Mouse (Mus musculus) kidney, postnatal 25 days (tissue): ENCODE results near the gene Gpank1.

Experiments
- DNase-seq, 2 experiments: peaks; one replicate each; pipeline ENCODE4 v3.0.0; 2021; ENCODE audit warnings: mixed read lengths in 2 of 2

The Gpank1 gene

DNA sequence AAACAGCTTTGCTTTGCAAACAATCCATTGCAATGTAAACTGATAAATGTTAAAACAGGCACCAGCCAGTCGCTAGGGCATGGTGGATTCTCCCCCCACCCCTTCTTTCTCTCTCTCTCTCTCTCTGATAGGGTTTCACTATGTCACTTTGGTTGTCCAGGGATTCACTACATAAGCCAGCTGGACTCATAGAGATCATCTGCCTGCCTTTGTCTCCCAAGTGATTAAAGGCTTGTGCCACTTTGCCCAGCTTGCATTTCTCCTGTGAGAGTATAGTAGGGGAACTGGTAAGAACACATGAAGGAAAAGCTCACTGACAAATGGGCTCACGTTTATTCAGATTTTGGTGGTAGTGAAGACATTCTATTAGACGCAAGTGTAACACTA lies 10.9 kb downstream of the Gpank1 start:
- no peak for DNase-seq

DNA sequence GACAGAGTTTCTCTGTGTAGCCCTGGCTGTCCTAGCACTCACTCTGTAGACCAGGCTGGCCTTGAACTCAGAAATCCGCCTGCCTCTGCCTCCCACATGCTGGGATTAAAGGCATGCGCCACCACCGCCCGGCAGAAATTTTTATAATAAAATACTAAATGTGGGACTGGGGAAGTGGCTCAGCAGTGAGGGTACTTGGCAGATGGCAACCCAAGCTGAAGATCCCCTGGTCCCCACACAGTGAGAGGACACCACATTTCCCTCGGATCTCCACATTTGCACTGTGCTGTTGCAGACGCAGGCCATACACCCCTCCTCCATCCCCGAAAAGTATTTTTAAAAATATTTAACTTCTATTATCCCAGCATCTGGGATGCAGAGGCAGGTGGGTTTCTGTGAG lies 12.3 kb downstream of the Gpank1 start:
- DNase-seq = no peak

DNA sequence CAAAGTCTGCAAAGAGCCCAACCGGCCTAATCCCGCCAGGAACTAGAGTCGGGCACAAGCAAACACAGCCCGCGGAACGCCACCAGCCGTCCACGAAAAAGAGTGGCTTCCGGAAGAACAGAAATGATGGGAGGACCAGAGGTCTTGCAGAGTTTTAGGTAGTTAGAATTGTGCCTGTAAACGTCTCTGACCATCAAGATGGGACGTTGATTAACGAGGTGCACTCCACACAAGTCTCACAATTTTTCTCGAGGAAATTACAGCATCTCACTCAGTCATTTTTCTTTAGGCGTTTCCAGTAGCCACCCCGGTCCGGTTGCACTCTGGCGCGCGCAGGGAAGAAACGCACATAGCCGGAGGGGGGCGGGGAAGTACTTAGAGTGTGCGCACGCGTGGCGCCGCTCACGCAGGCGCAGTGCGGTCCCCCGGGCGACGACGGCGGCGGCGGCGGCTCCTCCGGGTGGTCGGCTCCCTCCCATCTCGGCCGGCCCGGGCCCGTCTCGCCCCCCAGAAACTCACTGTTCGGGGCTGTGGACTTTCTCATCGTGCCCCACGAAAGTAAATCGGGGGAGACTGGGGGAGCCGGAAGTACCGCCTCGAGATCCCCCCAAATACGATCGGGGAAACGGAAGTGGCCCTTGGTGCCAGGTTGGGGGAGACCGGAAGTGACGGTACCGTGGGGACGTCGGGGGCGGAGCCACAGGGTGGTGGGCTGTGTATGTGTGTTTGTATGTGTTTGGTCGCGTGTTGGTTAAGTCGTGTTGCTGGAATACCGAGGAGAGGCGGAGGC lies 13.7 kb downstream of the Gpank1 start, which contains the start of gene Bag6:
Bag6 (plus strand) TSS at position 378 of the 790 bp plus-strand sequence.
- DNase-seq = peak; percentile 96

DNA sequence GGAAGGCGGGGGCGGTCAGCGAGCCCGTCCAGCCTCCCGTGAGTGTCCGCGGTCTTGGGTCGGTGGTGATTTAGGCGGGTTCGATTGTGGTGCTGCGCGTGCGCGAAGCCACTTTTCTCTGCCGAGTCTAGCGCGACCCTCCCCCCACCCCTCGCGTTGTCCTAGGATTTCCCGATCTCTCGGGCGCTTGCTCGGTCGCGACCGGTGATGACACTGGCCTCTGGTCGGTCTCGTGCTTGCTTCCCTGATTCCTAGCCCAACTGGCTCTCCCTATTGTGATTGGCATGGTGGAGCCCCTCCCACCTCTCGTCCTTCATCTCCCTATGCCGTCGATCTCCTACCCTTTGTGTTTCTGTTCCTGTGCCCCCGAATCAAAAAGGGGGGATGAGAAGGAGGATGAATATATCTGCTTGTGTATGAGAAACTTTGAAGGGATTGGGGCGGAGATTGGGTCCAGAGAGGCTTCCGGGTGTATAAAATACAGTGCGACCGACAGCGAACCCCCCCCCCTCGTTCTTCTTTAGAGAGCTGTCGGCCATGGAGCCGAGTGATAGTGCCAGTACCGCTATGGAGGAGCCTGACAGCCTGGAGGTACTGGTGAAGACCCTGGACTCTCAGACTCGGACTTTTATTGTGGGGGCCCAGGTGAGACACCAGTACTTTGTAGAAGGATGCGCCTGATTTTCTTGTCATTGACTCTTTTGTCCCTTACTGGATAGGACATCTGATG lies 14.5 kb downstream of the Gpank1 start:
- peak in 1 of 2 experiments; percentile 80 for DNase-seq

DNA sequence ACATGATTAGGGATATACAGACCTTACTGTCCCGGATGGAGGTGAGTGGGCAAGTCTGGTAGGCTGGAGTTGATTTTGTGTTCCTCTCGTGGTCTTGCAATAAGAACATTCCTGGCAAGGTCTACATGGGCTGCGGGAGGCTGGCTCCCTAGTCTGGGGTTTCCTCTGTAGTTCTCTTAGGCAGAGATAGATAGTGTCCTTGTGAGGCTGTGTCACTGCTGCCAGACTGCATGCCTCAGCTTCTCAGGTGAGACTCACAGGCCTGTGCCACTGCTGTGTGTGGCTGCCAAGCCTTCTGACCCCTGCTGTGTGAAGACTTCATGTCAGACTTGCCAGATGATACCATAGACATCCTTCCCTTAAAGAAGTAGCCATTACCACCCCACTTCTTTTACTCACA lies 18.0 kb downstream of the Gpank1 start:
- DNase-seq = no peak

DNA sequence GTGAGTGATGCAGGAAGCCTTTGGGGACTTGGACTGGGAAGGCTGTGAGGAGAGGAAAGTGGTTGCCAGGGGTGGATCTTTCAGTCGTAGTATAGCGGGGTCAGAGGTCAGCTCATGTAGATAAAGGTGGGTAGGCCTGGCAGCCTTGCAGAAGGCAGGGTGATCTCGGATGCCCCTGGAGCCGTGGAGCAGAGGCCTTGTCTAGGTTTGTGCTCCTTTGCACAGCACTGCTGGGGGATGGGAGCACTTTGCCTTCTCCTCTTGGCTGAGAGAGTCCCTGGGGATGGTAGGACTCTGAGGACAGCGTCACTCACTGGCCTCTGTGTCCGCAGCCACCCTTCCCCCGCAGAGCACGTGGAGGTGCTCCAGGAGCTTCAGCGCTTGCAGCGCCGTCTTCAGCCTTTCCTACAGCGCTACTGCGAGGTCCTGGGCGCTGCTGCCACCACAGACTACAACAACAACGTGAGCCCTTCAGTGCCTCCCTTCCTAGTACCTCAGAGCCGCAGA lies 19.3 kb downstream of the Gpank1 start:
- no peak for DNase-seq

DNA sequence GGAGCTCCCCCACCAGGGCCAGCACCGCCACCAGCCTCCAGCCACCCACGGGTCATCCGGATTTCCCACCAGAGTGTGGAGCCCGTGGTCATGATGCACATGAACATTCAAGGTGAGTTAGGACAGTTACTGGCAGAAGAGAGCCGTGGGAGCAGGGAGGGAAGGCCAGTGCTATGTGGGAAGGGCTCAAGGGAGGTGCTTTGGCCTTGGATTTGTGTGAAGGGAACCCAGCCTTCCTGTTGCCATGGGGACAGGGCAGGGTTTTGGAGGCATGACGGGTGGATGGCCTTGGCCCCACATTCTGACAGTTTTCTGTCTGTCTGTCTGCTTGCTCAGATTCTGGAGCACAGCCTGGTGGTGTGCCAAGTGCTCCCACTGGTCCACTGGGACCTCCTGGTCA lies 20.7 kb downstream of the Gpank1 start:
- no peak for DNase-seq

DNA sequence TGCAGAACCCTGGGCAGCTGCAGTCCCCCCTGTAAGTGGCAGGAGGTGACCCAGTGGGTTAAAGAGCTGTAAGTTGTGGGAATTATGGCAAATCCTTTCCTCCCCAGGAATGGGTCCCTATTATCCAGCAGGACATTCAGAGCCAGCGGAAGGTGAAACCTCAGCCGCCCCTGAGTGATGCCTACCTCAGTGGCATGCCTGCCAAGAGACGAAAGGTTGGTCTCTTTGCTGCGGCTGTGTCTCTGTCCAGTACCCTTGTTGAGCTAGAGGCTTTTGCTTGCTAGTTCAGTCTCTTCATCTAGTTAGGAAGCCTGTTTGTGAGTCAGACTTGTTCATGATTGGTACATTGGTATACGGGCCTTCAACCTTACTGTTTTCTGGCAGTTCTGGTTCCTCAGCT lies 24.9 kb downstream of the Gpank1 start:
- DNase-seq = no peak

DNA sequence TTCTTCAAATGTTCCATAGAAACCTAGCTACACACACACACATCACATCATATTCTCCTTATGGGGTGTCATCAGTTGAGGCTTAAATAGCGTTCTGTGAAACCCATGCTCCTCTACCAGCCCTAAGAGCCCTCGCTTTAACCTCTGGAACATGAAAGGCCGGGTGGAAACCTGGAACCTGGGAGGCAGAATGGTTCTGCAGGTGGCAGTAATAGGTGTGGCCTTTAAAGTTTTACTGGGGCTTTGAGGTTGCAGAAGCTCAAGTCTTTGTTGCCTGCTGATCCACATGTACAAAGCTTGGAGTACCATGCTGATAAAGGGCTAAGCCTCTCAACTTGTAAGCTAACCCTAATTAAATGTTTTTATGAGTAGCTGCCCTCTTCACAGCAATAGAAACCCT lies 26.1 kb downstream of the Gpank1 start:
- no peak for DNase-seq

DNA sequence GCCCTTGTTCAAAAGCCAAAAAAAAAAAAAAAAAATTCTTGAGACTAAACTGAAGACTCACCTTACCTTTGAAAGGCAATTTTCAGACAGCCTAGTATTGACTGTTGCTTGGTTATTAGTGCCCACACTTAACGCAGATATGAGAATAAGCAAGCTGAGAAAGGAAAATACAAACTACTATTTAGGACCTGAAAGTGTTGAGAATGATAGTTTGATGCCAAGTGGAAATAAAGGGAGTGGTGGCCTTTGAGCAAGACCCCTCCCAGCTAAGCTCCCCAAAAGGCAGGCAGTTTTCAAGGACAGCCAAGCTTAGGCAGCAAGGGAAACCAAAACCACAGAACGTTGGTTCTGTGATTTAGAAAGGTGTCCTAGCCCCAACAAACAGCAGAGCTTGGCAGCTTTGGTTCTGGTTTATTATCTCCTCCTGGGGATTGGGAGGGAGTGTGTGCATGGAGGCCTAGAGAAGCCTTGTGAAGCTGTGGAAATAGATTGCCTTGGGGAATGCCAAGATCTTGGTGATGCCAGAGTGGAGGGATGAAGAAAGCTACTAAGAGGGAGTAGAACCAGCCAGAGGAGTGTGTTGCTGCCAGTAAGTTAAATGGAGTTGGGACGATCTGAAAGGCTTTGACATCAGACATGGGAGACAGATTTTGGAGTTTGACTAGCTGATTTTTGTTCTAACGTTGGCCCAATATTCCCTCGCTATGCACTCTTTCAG lies 26.8 kb downstream of the Gpank1 start:
- DNase-seq = no peak

DNA sequence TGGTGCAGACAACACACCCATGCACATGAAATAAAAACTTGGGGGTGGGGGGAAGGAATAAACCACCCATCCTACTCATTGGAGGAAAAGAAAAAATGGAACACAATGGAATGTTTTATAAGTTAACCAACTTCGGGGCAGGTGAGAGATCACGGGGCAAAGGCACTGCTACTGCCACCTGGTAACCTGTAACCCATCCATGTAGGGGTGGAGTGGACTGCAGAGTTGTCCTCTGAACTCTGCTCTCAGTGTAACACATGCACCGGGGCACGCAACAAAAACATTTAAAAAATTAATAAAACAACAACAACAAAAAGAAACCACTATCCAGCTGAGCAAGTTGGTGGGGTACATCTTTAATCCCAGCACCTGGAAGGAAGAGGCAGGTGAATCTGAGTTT lies 30.9 kb downstream of the Gpank1 start:
- DNase-seq = no peak

DNA sequence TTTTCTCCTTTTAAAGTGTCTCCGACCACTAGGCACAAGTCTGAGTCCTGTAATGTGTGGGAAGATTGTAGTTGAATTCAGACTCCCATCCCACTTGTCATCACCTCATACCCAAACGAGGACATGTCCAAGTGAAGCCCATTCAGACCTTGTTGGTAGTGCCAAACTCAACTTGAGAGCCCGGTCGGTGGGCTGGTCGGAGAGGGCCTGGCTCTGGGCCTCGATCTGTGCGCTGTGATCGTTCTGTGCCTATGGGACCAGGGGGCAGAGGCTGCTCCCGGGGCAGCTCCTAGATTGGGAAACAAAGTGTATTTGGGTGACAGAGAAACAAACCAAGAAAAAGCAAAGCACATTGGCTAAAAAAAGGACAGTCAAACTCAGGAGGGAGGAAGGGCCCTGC lies 31.8 kb downstream of the Gpank1 start:
- DNase-seq = no peak

DNA sequence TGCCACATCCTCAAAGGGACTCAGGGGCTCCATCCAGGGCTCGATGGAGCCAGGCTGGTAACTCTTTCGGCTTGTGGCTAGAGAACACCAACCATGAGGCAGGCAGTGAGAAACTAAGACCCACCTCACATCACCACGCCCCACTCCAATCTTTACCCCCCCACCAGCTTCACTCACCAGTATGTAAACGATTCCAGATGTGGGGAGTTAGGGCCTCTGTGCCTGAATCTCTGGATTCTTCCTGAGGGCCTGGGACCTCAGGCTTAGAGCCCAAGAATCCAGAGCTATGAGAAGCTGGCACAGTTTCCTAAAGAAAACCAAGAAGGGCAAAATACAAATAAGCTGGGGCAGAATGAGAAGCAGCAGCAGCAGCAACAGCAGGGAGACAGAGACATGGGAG lies 32.7 kb downstream of the Gpank1 start:
- no peak for DNase-seq

DNA sequence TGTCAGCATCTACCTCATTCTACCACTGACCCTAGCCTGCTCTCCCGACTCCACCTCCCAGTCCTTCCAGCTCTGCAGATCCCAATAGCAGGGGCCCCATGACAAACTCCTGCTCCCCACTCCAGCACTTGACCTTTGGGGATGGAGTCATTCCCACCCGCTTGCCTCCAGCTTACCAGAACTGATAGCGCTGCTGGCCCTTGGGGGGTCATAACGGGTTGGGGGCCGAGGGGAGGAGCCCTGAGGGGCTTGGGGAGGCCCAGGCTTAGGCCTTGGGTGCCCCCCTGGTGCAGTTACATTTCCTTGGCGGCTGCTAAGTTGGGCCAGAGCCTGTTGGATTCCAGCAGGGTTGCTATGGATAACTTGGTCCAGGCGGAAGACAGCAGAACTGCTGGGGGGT lies 33.4 kb downstream of the Gpank1 start:
- no peak for DNase-seq

DNA sequence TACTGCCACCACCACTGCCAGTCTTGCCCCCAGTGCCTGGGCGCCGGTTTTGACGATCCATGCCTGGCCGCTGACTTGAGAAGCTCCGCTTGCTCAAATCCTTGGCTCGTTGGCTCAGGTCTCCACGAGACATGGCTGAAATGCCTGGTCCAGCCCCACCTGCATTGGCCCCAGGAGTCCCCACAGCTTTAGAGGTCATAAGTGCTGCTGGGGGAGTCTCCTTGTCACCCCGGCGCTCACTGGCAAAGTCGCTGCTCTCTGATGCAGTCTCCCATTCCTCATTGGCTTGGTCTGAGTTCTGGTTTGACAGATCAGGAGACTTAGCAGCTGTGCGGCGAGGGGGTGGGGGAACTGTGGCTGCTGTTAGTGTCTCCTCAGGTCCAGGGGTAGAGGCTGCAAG lies 34.2 kb downstream of the Gpank1 start:
- no peak for DNase-seq

DNA sequence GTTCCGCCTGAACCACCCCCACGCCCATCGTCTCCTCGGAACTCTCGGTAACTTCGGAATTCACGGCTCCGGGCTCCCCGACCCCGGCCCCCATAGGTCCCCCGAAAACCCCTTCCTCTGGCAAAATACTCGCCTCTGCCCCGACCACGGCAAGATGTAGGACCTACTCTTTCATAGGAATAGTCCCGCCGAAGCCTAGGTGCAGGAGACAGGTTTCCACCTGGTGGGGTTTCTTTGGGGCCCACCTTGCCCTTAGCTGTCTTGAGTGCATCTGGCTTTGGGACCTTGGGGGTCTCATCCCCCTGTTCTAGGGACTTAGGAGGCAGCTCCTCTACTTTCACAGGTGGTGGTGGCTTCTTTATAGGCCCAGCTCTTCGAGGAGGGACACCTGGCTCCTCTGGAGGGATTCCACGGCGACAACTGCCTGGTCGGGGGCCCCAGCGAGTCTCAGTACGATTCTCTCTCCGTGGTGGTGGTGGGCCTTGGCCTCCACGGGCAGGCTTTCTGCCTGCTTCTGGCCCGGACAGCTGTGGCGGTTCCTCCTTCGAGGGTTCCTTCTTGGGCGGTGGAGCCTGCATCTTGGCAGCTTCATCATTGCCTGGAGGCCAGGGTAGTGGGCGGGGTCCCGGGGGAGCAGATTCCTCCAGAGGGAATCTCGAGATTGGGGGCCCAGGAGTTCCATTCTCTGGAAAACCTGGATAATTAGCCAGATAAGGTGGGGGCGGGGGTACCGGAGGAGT lies 35.4 kb downstream of the Gpank1 start:
- DNase-seq = no peak

DNA sequence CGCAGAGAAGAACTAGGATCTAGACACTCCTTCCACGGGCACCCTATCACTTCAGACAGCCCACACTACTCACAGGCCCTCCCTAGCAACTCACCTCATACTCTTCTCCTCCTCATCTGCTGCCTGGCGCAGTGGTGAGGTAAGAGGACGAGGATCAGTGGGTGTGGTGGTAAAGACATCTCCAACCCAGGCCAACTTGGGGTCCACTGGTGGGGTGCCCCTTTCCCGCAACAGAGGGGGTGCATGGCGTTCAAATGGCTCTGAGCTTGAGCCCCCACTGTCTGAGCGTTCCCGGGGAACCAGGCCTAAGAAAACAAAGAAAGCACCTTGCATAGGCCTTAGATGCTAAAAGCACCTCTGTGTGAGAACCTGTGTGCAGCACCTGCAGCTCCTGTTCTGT lies 36.0 kb downstream of the Gpank1 start:
- DNase-seq = no peak

DNA sequence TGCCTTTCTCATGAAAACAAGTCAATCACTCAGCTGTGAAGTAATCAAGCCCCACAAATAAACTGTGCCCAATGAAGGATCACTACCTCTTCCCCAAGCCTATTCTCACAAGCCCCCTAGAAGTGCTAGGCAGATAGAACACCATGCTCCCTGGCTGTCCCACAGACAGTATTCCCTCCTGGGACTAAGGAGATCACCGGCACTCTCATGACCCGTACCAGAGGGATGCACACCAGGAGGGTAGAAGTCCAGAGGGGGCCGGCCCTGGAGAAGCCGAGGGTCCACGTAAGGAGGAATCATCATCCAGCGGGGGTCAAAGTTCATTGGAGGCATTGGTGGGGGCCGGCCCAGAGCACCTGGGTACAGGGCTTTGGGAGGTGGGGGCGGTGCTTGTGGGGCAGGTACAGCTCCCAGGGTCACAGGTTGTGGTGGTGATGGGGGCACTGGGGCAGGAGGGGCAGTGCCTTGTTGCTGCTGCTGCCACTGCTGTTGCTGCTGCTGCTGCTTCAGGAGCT lies 36.5 kb downstream of the Gpank1 start:
- DNase-seq = peak in 1 of 2 experiments; percentile 61

DNA sequence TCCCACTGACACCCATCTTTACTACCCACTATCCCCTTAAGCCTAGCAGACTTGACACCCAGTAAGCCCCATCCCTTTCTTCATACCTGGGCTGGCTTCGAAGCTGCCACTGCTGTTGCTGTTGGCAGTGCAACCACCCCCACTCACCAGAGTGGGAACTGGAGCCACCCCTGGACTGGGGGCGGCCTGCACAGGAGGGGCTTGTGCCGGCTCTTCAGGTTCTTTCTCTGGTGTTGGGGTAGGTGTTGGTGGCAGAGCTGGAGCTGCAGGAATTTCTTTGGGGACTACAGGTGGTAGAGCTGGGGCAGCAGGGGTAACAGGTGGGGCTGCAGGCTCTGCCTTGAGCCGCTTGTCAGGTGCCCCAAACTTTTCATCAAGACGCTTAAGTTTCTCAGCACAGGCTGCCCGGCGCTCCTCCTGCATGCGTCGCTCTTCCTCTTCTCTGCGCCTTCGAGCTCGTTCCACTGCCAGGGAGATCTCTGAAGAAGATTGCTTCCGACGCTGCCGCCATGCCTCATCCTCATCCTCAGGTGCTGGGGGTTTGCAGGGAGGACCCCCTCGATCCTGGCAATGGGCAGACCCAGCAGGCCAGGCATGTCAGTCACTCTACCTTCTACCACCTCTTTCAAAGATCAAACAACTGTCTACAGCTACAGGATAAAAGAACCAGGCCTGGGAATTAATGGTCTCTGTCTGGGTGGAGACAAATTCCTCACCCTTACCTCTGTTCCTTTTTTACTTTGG lies 37.8 kb downstream of the Gpank1 start:
- DNase-seq = no peak

DNA sequence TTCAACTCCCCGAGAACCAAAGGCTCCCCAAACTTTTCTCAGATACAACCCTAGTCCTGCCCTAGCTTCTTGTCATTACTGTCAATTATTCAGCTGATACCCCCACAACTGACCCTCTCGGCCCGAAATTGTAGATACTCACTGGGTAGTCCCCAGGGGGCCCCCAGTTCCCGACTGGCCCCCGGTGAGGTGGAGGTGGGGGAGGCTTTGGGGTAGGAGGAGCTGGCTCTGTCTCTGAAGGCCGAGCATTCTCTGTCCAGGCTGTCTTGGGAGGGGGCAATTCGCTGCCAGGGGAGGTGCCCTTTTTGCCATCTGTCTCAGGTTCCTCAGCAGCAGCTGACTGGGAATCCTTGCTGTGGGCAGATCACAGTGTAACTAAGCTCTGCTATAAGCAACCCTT lies 38.4 kb downstream of the Gpank1 start:
- DNase-seq = no peak

DNA sequence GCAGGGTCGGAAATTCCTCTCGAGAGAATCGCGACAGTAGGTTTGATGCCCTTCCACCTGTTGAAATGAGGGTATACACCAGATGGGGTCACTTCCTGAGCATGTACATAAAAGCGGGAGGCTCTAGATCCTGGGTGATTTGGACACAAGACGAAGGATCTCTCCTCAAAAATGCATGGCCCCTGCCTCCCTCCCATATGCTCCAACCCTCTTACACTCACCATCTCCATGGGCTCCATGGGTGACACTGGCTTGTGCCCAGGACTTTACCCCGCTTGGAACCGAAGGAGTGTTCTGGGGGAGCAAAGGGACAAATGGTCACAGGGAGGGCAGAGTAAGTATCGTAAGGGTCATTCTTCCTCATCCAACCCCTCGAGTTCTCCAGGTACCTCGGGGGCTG lies 40.2 kb downstream of the Gpank1 start:
- no peak for DNase-seq

DNA sequence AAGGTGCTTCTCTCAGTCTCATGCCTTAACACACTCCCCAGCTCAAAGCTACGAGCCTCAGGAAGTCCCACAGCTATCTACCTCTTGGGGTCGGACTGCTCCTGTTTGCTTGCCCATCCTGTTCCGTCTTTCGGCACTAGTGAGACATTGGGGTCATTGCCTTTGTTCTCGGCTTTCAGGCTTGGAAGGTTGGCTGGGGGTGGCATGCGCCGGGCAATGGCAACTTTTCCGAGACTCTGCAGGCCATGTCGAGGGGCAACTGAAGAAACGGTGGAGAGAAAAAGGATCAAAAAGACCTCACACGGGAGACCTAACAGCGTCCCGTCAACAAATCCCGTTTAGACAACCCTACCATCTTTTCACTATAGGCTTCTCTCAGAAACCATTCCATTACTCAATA lies 40.9 kb downstream of the Gpank1 start:
- DNase-seq = no peak
